Mouse (Mus musculus): ENCODE data around the gene Itga9. TPM values are rescaled to one million over a fixed set of nuclear protein-coding genes. Genes with fewer than 3 reads are reported as not detected.

The Itga9 gene
- polyA plus RNA-seq, 1 experiment from 2014 or later: 5.9 TPM

- no peak for ATAC-seq
- peak; percentile 64 for TF ChIP-seq CTCF (IDR thresholded peaks at IDR 0.05; ENCODE audit: low read depth)
- H3K9ac ChIP-seq (ENCODE audit: low read depth, low read length): no peak overlapping the region
- H3K27ac ChIP-seq (ENCODE audit: low read depth, low read length): no peak overlapping the region
- H3K4me3 ChIP-seq (ENCODE audit: low read depth, low read length): no peak overlapping the region
- H3K9me3 ChIP-seq (ENCODE audit: control insufficient read depth): no peaks in the 10 kb centered on the region
- H3K4me1 ChIP-seq (replicated peaks; ENCODE audit: control insufficient read depth, insufficient read depth, low read length): no peaks in the 10 kb centered on the region
- no peaks in the 10 kb centered on the region for H3K36me3 ChIP-seq (ENCODE audit: control insufficient read depth, insufficient read depth)
- WGBS: 51% methylated on average over 10 of the region's 10 CpGs
- 0 out of 2 replicates have a peak, but pooled peaks cover 3% of the 10 kb centered on the region for H3K27me3 ChIP-seq (replicated peaks; ENCODE audit: control insufficient read depth, insufficient read depth, low read length)
- H3K4me2 ChIP-seq (replicated peaks; ENCODE audit: low read depth): no peak overlapping the region
Measured at GRCm38 (mm10) chr9:118610060-118610459, 3.6 kb downstream of the Itga9 start.

GRCm38 (mm10) chr9:118611111-118611541, 4.6 kb downstream of the Itga9 start:
- Histone ChIP-seq H3K9me3 (ENCODE audit: control insufficient read depth) (no peaks in the 10 kb centered on the region), H3K4me1 (replicated peaks; ENCODE audit: control insufficient read depth, insufficient read depth, low read length) (no peaks in the 10 kb centered on the region), H3K9ac (ENCODE audit: low read depth, low read length) (no peak overlapping the region), H3K36me3 (ENCODE audit: control insufficient read depth, insufficient read depth) (no peaks in the 10 kb centered on the region), H3K27me3 (replicated peaks; ENCODE audit: control insufficient read depth, insufficient read depth, low read length) (0 out of 2 replicates have a peak, but pooled peaks cover 3% of the 10 kb centered on the region), H3K4me2 (replicated peaks; ENCODE audit: low read depth) (no peak overlapping the region; the same call in 1 of the 2 replicates), H3K27ac (ENCODE audit: low read depth, low read length) (no peak overlapping the region), H3K4me3 (ENCODE audit: low read depth, low read length) (no peak overlapping the region)
- no peak for TF ChIP-seq CTCF (IDR thresholded peaks at IDR 0.05; ENCODE audit: low read depth)
- no peak for ATAC-seq
- 47% methylated on average over 14 of the region's 14 CpGs for WGBS

GRCm38 (mm10) chr9:118611958-118612581, 5.6 kb downstream of the Itga9 start:
- Histone ChIP-seq H3K4me1 (replicated peaks; ENCODE audit: control insufficient read depth, insufficient read depth, low read length) (no peaks in the 10 kb centered on the region), H3K27me3 (replicated peaks; ENCODE audit: control insufficient read depth, insufficient read depth, low read length) (0 out of 2 replicates have a peak, but pooled peaks cover 3% of the 10 kb centered on the region), H3K4me2 (replicated peaks; ENCODE audit: low read depth) (peak overlapping the region; percentile 49), H3K27ac (ENCODE audit: low read depth, low read length) (no peak overlapping the region), H3K4me3 (ENCODE audit: low read depth, low read length) (peak overlapping the region; percentile 14; the same call in 1 of the 2 replicates), H3K9ac (ENCODE audit: low read depth, low read length) (no peak overlapping the region), H3K9me3 (ENCODE audit: control insufficient read depth) (no peaks in the 10 kb centered on the region), H3K36me3 (ENCODE audit: control insufficient read depth, insufficient read depth) (no peaks in the 10 kb centered on the region)
- WGBS: 34% methylated on average over 20 of the region's 20 CpGs
- ATAC-seq: peak; percentile 60; the same call in 1 of the 2 replicates
- no peak for TF ChIP-seq CTCF (IDR thresholded peaks at IDR 0.05; ENCODE audit: low read depth)

- Histone ChIP-seq H3K27me3 (replicated peaks; ENCODE audit: control insufficient read depth, insufficient read depth, low read length) (no peaks in the 10 kb centered on the region), H3K9me3 (ENCODE audit: control insufficient read depth) (no peaks in the 10 kb centered on the region), H3K9ac (ENCODE audit: low read depth, low read length) (no peak overlapping the region), H3K4me1 (replicated peaks; ENCODE audit: control insufficient read depth, insufficient read depth, low read length) (no peaks in the 10 kb centered on the region), H3K36me3 (ENCODE audit: control insufficient read depth, insufficient read depth) (no peaks in the 10 kb centered on the region), H3K4me2 (replicated peaks; ENCODE audit: low read depth) (no peak overlapping the region), H3K27ac (ENCODE audit: low read depth, low read length) (no peak overlapping the region), H3K4me3 (ENCODE audit: low read depth, low read length) (no peak overlapping the region)
- 56% methylated on average over 5 of the region's 5 CpGs for WGBS
- TF ChIP-seq CTCF (IDR thresholded peaks at IDR 0.05; ENCODE audit: low read depth): no peak
- ATAC-seq: no peak
Measured at GRCm38 (mm10) chr9:118617237-118617636, 10.7 kb downstream of the Itga9 start.

- WGBS: 83% methylated on average over 3 of the region's 3 CpGs
- Histone ChIP-seq H3K4me3 (ENCODE audit: low read depth, low read length) (no peak overlapping the region), H3K4me1 (replicated peaks; ENCODE audit: control insufficient read depth, insufficient read depth, low read length) (no peaks in the 10 kb centered on the region), H3K36me3 (ENCODE audit: control insufficient read depth, insufficient read depth) (no peaks in the 10 kb centered on the region), H3K27me3 (replicated peaks; ENCODE audit: control insufficient read depth, insufficient read depth, low read length) (no peaks in the 10 kb centered on the region), H3K9me3 (ENCODE audit: control insufficient read depth) (no peaks in the 10 kb centered on the region), H3K9ac (ENCODE audit: low read depth, low read length) (no peak overlapping the region), H3K4me2 (replicated peaks; ENCODE audit: low read depth) (no peak overlapping the region), H3K27ac (ENCODE audit: low read depth, low read length) (no peak overlapping the region)
- no peak for ATAC-seq
- TF ChIP-seq CTCF (IDR thresholded peaks at IDR 0.05; ENCODE audit: low read depth): no peak
Measured at GRCm38 (mm10) chr9:118618732-118619250, 12.3 kb downstream of the Itga9 start.

GRCm38 (mm10) chr9:118620807-118621206, 14.3 kb downstream of the Itga9 start:
- Histone ChIP-seq H3K4me2 (replicated peaks; ENCODE audit: low read depth) (no peak overlapping the region), H3K27me3 (replicated peaks; ENCODE audit: control insufficient read depth, insufficient read depth, low read length) (no peaks in the 10 kb centered on the region), H3K27ac (ENCODE audit: low read depth, low read length) (no peak overlapping the region), H3K9ac (ENCODE audit: low read depth, low read length) (no peak overlapping the region), H3K9me3 (ENCODE audit: control insufficient read depth) (no peaks in the 10 kb centered on the region), H3K36me3 (ENCODE audit: control insufficient read depth, insufficient read depth) (no peaks in the 10 kb centered on the region), H3K4me3 (ENCODE audit: low read depth, low read length) (no peak overlapping the region), H3K4me1 (replicated peaks; ENCODE audit: control insufficient read depth, insufficient read depth, low read length) (no peaks in the 10 kb centered on the region)
- TF ChIP-seq CTCF (IDR thresholded peaks at IDR 0.05; ENCODE audit: low read depth): no peak
- 44% methylated on average over 4 of the region's 4 CpGs for whole genome bisulfite sequencing
- ATAC-seq: no peak
